Comparison of ENCODE assay signal across 9 mouse cellular contexts in the genomic region with DNA sequence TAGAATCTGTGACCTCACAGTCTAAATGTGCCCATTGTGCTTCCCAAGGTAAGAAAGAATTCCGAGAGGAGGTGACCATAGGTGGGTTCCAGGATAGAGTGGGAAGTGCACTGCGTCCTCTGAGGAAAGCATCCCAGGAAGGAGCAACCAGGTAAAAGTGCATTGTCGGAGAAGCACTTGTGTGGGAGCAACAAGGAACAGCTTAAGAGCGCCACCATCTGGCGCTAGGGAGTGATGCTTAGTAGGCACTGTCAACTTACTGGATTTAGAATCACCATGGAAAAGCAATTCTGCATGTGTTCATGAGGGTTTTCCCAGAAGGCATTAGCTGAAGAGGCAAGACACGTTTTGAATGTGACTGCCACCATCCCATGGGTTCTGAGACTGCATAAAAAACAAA.
DNase-seq lines count a peak whose midpoint lies in the region; ATAC-seq and TF ChIP-seq lines count a peak whose summit lies in the region.
"Had no signal": no experiment of that assay in that cellular context is flagged by ENCODE, and none has a peak within 500 bp of the region (broad histone marks: within the 10 kb centered on the region; RNA-seq: fewer than 3 reads in every experiment).

No protein-coding gene starts in this region.

- H3K27ac ChIP-seq in hindbrain, postnatal 0 days = no peak overlapping the region
- H3K27ac ChIP-seq in hindbrain, embryonic 14.5 days = no peak overlapping the region
- H3K27ac ChIP-seq: limb, embryonic 15.5 days had no signal

- H3K36me3 ChIP-seq in hindbrain, postnatal 0 days (ENCODE audit: insufficient read depth, low read length) = no peaks in the 10 kb centered on the region
- no peaks in the 10 kb centered on the region for H3K36me3 ChIP-seq in hindbrain, embryonic 14.5 days (replicated peaks; ENCODE audit: control insufficient read depth, insufficient read depth)
- H3K36me3 ChIP-seq: limb, embryonic 15.5 days had no signal

- no peak overlapping the region for H3K9ac ChIP-seq in hindbrain, postnatal 0 days (replicated peaks; ENCODE audit: low read length)
- no peak overlapping the region for H3K9ac ChIP-seq in hindbrain, embryonic 14.5 days
- H3K9ac ChIP-seq: limb, embryonic 15.5 days had no signal

- WGBS in hindbrain, postnatal 0 days = 28% methylated on average over 6 of the region's 6 CpGs
- 27% methylated on average over 6 of the region's 6 CpGs for WGBS in hindbrain, embryonic 14.5 days

- peak; percentile 43; the same call in 1 of the 2 replicates for ATAC-seq in hindbrain, postnatal 0 days
- ATAC-seq in hindbrain, embryonic 14.5 days (ENCODE audit: low FRiP score) = no peak

- H3K4me1 ChIP-seq in hindbrain, postnatal 0 days (ENCODE audit: insufficient read depth, low read length) = no peaks in the 10 kb centered on the region
- H3K4me1 ChIP-seq in hindbrain, embryonic 14.5 days (replicated peaks; ENCODE audit: control insufficient read depth, insufficient read depth, low read length) = no peaks in the 10 kb centered on the region
- H3K4me1 ChIP-seq: limb, embryonic 15.5 days had no signal

- intact Hi-C loops in gastrocnemius, postnatal 36 days (cut with DNase I) = no loop called here

- H3K4me2 ChIP-seq in hindbrain, postnatal 0 days (ENCODE audit: low read depth, low read length) = no peak overlapping the region
- H3K4me2 ChIP-seq in hindbrain, embryonic 14.5 days (replicated peaks) = no peak overlapping the region
- H3K4me2 ChIP-seq: limb, embryonic 15.5 days had no signal

- DNase-seq in hindbrain, postnatal 0 days (ENCODE audit: low spot score) = peak; percentile 60
- DNase-seq in hindbrain, embryonic 14.5 days (ENCODE audit: low spot score) = no peak
- DNase-seq in thymus, postnatal 4 days = peak; percentile 22
- DNase-seq in thymus, adult 18-20 months = no peak
- DNase-seq in c-Kit-positive CD71-positive TER-119-negative erythroid progenitor cells, embryonic 14.5 days (ENCODE audit: low read depth) = peak; percentile 22
- peak; percentile 3 for DNase-seq in lung, postnatal 25 days (ENCODE audit: low spot score)
- no peak for DNase-seq in natural killer cell, adult 2 months (ENCODE audit: low spot score in 2 of 2)
- no peak for DNase-seq in gastrocnemius, postnatal 36 days

- peak; percentile 61 for TF ChIP-seq CTCF in hindbrain, postnatal 0 days (IDR thresholded peaks at IDR 0.05; ENCODE audit: low read depth)

- H3K9me3 ChIP-seq in hindbrain, postnatal 0 days (ENCODE audit: low read length) = no peaks in the 10 kb centered on the region
- H3K9me3 ChIP-seq in hindbrain, embryonic 14.5 days (ENCODE audit: control insufficient read depth, low read length) = no peaks in the 10 kb centered on the region
- H3K9me3 ChIP-seq: limb, embryonic 15.5 days had no signal

- H3K27me3 ChIP-seq in hindbrain, postnatal 0 days (ENCODE audit: insufficient read depth, low read length) = no peaks in the 10 kb centered on the region
- no peaks in the 10 kb centered on the region for H3K27me3 ChIP-seq in hindbrain, embryonic 14.5 days (ENCODE audit: control insufficient read depth, insufficient read depth, low read length)

- no peak overlapping the region for H3K4me3 ChIP-seq in hindbrain, postnatal 0 days (ENCODE audit: low read length)
- H3K4me3 ChIP-seq in hindbrain, embryonic 14.5 days (replicated peaks; ENCODE audit: low read length) = no peak overlapping the region
- H3K4me3 ChIP-seq: limb, embryonic 15.5 days had no signal

Comparison
In these comparisons a context has a peak if more than half of its experiments do, and no peak if none do; other contexts are left out.
1. DNase-seq: peak in hindbrain, postnatal 0 days (single experiment), thymus, postnatal 4 days (single experiment), c-Kit-positive CD71-positive TER-119-negative erythroid progenitor cells, embryonic 14.5 days (single experiment) and lung, postnatal 25 days (single experiment); none in hindbrain, embryonic 14.5 days (single experiment), thymus, adult 18-20 months (0 of 2), natural killer cell, adult 2 months (0 of 2) and gastrocnemius, postnatal 36 days (0 of 2).